Mouse (Mus musculus): ENCODE results near the gene Rps6ka5.

The Rps6ka5 gene

GRCm38 (mm10) chr12:100531740-100532139 is 195.0 kb downstream of the Rps6ka5 start:
- DNase-seq (ENCODE audit: low read depth, low spot score): no peak

DNA sequence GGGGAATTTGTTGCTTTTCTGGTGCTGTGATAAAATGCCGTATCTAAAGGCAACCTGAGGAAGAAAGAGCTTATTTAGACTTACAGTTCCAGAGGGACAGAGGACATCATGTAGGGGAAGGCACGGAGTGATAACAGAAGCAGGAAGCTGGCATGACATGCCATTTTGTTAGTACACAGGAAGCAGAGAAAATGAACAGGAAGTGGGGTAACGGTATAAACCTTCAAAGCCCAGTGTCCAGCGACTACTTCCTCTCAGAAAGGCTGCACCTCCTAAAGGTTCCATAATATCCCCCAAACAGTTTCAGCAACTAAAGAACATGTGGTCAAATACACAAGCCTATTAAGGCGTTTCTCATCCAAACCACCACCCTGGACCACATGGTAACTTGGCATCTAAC is 195.9 kb downstream of the Rps6ka5 start:
- no peak for DNase-seq (ENCODE audit: low read depth, low spot score)

DNA sequence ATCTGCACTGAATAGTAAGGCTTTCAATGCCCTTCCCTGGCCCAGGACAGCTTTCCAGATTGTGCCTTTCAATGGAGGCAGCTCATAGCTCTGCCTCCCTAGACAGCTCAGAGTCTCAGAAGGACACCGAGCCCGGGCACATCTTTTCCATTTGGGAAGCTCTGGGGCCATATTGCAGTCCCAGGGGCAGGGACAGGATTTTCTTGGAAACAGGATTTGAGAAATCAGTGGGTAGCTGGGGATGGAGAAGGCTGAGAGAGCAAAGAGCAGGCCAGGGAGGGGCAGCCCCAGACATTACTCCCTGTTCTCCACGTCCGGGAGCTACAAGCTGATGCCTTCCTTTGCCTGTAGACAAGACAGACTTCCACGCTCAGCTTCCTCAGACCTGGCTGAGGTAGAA is 197.1 kb downstream of the Rps6ka5 start:
- DNase-seq (ENCODE audit: low read depth, low spot score): no peak

- peak; percentile 69 for DNase-seq (ENCODE audit: low read depth, low spot score)
Measured at GRCm38 (mm10) chr12:100529172-100529571, 197.6 kb downstream of the Rps6ka5 start.

GRCm38 (mm10) chr12:100528246-100528645 is 198.5 kb downstream of the Rps6ka5 start:
- DNase-seq (ENCODE audit: low read depth, low spot score): no peak

- peak; percentile 91 for DNase-seq (ENCODE audit: low read depth, low spot score)
Measured at GRCm38 (mm10) chr12:100527753-100528152, 199.0 kb downstream of the Rps6ka5 start.

GRCm38 (mm10) chr12:100527241-100527640 is 199.5 kb downstream of the Rps6ka5 start:
- DNase-seq (ENCODE audit: low read depth, low spot score): no peak

GRCm38 (mm10) chr12:100525939-100526338 is 200.8 kb downstream of the Rps6ka5 start:
- no peak for DNase-seq (ENCODE audit: low read depth, low spot score)

GRCm38 (mm10) chr12:100520794-100521186 is 206.0 kb downstream of the Rps6ka5 start, which contains the start of gene Ttc7b:
Gene Ttc7b, minus strand, starts transcription at chr12:100520826.
- peak; percentile 54 for DNase-seq (ENCODE audit: low read depth, low spot score)

- DNase-seq (ENCODE audit: low read depth, low spot score): peak; percentile 48
Measured at GRCm38 (mm10) chr12:100520077-100520793, 206.5 kb downstream of the Rps6ka5 start.

DNA sequence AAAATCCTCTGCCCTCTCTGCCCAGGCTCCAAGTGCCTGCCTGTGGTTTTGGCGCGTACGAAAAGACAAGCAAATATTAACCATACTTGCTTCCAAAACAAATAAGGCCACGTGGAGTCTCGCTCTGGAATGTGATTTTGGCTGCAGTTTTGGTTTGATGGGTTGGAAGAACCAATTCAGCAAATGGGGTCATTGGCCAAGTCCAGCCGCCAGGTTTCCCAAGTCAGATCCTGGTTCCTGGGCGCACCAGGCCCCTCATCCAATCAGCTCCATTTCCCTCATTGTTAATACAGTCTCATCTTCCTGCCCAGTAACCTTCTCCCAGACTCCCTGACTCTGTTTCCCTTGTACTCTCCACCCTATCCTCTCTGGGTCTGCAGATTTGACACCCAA is 207.1 kb downstream of the Rps6ka5 start:
- peak; percentile 23 for DNase-seq (ENCODE audit: low read depth, low spot score)

DNA sequence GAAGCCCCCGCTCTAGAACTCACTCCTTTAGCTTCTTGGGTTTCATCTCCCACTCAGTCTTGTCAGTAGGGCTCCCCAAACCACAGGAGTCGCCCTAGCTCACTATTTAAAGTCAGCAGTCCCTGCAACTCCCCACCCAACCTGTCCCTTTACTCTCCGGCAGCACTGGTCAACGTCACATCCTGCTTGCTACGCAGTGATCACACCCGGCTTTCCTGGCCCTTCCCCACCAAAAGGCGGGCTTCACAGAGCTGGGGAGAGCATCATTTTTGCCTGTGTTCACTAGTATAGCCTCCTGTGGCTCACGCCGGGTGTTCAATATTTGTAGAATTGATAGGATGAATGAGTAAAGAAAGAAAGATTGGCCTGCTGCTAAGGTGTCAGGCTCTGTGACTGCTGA is 209.4 kb downstream of the Rps6ka5 start:
- no peak for DNase-seq (ENCODE audit: low read depth, low spot score)

DNA sequence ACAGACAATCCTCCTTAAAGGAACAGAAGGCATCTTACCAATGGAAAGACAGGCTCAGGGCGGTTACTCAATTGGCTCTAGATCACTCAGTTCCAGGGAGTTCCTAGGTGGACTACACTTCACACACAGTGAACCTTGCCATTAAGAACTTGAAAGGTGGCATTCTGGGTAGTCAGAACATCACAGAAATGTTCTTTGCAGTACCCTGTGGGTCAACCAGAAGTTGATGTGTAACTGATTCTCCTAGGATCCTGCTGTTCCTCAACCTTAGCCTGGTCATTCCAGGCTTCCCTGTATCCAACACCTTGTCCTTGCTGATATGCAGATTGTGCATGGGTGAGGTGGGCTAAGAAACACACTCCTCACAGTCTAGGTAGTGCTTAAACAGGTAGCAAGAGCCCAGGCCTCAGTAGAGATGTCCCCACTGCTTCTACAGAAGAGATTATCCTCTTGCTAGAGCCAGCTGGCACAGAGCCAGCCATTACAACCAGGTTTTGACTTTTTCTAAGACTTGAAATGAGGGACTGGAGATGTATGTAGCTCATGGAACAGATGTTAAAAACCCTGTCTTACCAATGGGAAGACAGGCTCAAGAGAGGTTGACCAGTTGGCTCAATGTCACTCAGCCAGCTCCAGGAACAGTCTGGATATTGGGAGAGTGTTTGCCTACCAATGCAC is 210.5 kb downstream of the Rps6ka5 start:
- no peak for DNase-seq (ENCODE audit: low read depth, low spot score)

GRCm38 (mm10) chr12:100515493-100515892 is 211.3 kb downstream of the Rps6ka5 start:
- DNase-seq (ENCODE audit: low read depth, low spot score): no peak

GRCm38 (mm10) chr12:100514611-100515010 is 212.2 kb downstream of the Rps6ka5 start:
- DNase-seq (ENCODE audit: low read depth, low spot score): no peak

- DNase-seq (ENCODE audit: low read depth, low spot score): no peak
Measured at GRCm38 (mm10) chr12:100513131-100513530, 213.7 kb downstream of the Rps6ka5 start.

- no peak for DNase-seq (ENCODE audit: low read depth, low spot score)
Measured at GRCm38 (mm10) chr12:100512641-100513040, 214.1 kb downstream of the Rps6ka5 start.

- no peak for DNase-seq (ENCODE audit: low read depth, low spot score)
Measured at GRCm38 (mm10) chr12:100509615-100510282, 217.0 kb downstream of the Rps6ka5 start.

DNA sequence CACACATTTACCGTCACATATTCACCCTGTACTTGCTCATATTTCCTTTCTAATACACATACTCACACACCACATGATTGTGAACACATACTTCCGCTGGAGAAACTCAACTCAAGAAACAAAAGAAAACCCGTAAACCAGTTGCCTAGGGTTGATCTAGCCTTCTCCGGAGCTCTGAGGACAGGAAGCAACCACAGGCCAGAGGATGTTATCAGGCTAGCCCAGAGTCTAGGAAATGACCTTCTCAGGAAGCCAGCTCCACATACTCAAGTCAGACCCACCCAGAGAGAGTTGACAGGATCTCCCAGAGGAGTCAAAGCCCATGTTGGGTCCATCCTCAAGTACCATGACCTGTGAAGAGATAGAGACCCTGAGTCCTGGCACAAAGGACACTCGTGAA is 218.1 kb downstream of the Rps6ka5 start:
- no peak for DNase-seq (ENCODE audit: low read depth, low spot score)

GRCm38 (mm10) chr12:100505484-100505883 is 221.3 kb downstream of the Rps6ka5 start:
- no peak for DNase-seq (ENCODE audit: low read depth, low spot score)

DNA sequence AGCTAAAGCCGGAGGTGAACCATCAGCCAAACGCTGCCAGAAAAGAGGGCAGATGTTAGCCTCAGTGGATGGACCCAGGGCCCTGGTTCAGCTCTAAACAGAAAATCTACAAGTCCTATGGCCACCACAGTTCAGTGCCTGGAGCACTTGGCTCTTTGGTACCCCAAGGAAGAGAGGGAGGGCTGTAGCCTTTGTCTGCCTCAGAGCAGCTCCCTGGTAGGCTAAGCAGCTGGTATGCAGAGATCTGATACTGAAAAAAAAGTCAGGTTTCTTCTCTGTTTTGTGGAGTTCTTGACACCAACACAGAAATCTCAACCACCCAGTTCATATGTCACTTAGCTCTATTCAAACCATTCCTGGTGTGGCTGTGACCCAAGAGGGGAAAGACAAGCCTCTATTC is 222.2 kb downstream of the Rps6ka5 start:
- DNase-seq (ENCODE audit: low read depth, low spot score): no peak

- no peak for DNase-seq (ENCODE audit: low read depth, low spot score)
Measured at GRCm38 (mm10) chr12:100503659-100504058, 223.1 kb downstream of the Rps6ka5 start.

DNA sequence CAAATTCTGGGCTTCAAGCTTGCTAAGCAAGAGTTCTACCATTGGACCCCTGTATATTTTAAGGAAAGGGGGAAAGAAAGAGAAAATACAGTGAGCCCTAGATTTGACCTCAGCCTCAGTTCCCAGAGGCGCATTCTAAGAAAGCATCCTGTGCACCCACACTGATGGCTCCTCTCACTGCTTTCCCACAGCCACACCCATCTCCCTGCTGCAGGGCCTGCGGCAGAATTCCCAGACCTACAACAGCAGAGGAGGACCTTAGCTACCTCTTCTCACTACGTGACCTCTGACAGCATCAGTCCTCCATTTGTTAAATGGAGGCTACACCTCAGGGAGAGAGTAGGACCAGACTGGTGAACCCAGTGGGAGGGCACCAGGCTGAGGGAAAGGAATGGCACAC is 224.2 kb downstream of the Rps6ka5 start:
- no peak for DNase-seq (ENCODE audit: low read depth, low spot score)
